Mouse (Mus musculus): ENCODE data around the gene Ctc1.
"Not testable (repeated sequence)": the region's sequence is repeated elsewhere in the genome, so short reads cannot be mapped to it uniquely, and the experiment has no call there.

Ctc1 gene

DNA sequence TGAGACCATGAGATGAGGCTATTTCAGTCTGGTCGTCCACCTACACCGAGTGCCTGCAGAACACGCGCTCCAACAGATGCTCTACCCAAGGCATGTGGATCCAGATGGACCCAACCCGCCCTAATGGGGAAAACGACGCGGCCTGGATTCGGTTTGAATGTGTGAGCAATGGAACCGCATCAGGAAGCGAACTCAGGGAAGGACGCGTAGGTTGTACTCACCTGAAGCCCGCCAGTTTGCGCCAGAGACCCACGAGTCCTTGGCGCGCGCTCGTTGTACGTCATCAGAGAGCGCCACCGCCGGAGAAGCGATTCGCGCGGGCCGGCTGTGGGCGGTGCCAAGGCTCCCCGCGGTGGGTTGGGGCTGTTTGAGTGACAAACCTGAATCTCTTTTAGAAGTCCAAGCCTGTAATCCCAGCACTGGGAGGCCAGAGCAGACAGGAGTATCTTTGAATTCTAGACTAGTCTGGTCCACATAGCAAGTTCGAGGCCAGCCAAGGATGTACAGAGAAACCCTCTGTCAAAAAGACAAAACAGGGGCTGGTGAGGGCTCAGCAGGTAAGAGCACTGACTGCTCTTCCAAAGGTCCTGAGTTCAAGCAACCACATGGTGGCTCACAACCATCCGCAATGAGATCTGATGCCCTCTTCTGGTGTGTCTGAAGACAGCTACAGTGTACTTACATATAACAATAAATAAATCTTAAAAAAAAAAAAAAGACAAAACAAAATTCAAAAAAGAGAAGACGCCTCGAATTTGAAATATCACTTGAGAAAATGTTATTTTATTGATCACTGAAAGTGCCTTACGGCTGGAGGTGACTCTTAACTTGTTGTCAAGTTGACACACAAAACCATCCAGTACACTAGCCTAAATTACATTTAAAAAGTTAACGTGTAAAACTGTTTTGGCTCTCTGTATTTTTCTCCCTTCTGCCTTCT is 7.3 kb upstream of the Ctc1 start, which contains the start of gene Pfas:
Gene Pfas (minus strand): TSS at position 279 of the 940 bp plus-strand sequence.
- DNase-seq, result peak; percentile 96

- no peak for DNase-seq
Measured at GRCm38 (mm10) chr11:69009508-69009907, 6.2 kb upstream of the Ctc1 start.

- DNase-seq, result no peak
Measured at GRCm38 (mm10) chr11:69010400-69011323, 5.0 kb upstream of the Ctc1 start.

GRCm38 (mm10) chr11:69011445-69011844 is 4.3 kb upstream of the Ctc1 start:
- DNase-seq, result not testable (repeated sequence)

DNA sequence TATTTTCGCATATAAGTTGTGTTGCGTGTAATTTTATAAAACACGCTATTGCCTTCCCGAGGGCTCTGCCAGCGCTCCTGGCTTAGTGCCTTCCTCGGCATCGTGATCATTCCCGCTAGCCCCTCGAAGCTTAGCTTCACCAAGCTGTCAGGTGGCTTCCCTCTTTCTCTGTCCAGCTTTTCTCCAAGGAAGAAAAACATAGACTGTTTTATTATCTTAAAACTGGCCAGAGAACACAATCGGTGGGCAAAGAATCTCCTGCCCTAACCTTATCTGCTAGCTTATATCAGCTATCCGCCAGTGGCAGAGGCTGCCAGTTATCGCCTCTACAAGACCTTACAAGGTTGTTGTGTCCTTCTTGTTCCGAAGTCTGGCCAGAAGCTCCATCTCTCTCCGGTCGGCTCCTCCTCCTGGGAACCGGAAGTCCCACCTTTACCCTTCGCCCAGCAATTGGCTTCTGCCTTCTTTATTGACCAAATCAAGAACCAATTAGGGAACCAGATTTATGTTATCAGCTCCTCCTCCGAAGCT is 3.6 kb upstream of the Ctc1 start:
- peak; percentile 75 for DNase-seq

DNA sequence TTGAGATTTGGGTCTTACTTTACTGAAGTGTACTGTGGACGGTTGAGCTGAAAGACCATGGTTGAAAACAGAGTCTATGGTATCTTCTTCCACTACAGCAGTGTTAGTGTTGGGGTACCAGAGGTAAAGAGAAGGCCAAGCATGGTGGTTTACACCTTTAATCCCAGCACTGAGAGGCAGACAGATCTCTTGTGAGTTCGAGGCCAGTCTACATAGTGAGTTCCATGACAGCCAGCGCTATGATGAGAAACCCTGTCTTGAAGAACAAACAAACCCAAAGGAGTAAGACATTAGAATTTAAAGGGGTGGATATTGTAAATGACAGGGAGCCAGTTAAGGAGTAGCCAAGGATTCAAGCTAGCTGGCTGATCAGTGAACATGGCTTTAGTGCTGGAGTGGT is 1.0 kb downstream of the Ctc1 start:
- no peak for DNase-seq

DNA sequence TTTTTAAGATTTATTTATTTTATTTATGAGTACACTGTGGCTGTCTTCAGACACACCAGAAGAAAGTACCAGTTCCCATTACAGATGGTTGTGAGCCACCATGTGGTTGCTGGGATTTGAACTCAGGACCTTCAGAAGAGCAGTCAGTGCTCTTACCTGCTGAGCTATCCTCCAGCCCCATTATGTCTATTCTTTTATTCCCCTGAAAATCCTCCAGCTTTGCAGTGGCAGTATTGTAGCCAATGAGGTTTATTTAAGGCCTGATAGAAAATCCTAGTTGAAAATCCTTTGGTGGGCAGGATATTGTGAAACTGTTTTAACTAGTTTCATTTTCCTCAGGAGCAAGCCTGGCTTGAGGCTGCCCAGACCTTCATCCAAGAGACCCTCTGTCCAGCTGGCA is 5.0 kb downstream of the Ctc1 start:
- no peak for DNase-seq

DNA sequence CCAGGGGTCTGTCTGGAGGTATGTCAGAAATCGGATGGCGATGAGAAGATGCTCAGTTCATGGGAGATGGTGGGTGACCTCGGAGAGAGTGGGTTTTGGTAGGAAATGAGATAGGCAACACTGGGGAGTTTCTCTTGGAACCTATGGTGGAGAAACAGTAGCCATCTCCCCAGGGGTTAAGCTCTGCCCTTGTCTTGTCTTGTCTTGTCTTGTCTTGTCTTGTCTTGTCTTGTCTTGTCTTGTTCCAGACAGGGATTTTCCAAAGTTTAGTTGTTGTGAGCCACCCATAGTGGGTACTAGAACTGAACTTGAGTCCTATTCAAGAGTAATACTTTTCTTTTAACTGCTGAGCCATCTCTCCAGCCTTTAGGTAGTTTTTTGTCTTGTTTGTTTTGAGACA is 10.9 kb downstream of the Ctc1 start:
- DNase-seq, result no peak

- DNase-seq, result no peak
Measured at GRCm38 (mm10) chr11:69028805-69029204, 13.1 kb downstream of the Ctc1 start.

DNA sequence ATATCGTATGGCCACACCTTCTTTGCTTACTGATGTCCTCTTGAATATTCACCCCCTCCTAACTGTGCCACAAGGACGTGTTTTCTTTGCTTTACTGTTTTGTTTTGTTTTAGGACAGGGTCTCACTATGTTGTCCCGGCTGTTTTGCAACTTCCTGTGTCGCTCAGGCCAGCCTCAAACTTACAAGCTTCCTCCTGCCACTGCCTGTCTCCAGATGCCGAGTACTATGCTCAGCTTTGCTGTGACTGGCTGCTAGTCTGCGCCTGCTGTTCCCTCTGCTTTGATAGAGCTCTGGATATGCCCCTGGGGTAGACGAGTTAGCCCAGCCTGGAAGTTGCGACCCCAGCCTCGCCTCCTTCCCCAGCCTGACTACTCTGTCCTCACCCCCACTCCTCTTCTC is 17.8 kb downstream of the Ctc1 start:
- no peak for DNase-seq

DNA sequence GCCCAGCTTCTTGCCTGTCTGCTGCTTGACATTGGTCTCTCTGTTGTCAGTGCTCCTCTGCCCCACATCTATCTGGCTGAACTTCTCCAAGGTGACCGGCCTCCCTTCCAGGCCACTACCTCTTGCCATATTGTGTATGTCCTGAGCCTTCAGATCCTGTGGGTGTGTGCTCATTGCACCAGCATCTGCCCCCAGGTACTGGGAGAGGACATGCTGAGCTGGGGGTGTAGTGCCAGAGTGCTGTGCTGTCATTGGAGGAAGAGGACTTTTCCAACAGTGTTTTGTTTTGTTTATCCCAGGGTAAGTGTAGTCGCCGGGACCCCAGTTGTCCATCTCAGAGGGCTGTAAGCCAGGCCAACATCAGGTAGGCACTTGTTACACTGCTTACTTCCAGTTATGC is 18.9 kb downstream of the Ctc1 start:
- no peak for DNase-seq

DNA sequence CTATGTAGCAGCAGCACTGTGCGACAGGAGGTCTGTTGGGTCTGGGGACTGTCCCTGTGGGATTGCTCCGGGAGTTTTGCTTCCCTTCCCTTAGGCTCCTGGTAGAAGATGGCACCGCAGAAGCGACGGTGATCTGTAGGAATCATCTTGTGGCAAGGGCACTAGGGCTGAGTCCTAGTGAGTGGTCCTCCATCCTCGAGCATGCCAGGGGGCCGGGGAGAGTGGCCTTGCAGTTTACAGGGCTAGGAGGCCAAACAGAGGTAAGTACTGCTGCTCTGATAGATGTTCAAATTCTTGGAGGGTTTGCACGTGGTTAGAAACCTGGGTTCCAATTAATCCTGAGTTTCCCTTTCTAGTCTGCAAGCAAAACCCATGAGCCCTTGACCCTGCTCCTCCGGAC is 19.7 kb downstream of the Ctc1 start:
- no peak for DNase-seq

- peak; percentile 87 for DNase-seq
Measured at GRCm38 (mm10) chr11:69035849-69036248, 20.1 kb downstream of the Ctc1 start.

DNA sequence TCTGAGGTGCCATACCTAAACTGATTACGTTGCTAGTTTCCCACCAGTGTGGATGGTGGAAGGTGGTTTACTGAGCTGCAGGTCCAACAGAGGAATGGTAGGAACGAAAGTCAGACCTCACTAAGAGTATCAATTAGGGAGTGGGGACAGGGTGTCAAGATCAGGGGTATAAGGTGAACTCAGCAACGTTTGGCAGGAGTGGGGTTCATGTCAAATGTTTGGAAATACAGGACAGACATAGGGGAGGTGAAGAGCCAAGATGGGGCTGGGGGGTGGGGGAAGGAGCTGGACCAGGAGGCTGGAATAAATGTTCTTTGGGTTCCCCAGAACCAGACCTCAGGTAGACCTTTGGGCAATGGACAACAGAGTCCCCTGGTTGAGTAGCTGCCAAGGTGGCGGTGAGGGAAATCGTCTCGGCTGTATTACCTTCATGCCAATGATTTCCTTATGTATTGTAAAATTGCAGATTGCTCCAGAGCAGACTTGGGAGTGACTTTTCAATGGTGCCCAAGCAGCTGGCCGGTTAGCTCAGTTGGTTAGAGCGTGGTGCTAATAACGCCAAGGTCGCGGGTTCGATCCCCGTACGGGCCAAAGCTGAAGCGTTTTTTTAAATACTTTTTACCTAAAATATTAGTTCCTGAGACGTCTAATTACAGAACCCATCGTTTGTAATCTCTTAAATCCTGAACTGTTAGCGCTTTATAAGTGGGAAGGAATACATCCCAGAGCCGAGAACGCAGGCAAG is 20.9 kb downstream of the Ctc1 start:
- DNase-seq, result peak; percentile 72

GRCm38 (mm10) chr11:69037231-69038061 is 21.7 kb downstream of the Ctc1 start:
- DNase-seq, result peak; percentile 76

GRCm38 (mm10) chr11:69038173-69038572 is 22.5 kb downstream of the Ctc1 start:
- no peak for DNase-seq

DNA sequence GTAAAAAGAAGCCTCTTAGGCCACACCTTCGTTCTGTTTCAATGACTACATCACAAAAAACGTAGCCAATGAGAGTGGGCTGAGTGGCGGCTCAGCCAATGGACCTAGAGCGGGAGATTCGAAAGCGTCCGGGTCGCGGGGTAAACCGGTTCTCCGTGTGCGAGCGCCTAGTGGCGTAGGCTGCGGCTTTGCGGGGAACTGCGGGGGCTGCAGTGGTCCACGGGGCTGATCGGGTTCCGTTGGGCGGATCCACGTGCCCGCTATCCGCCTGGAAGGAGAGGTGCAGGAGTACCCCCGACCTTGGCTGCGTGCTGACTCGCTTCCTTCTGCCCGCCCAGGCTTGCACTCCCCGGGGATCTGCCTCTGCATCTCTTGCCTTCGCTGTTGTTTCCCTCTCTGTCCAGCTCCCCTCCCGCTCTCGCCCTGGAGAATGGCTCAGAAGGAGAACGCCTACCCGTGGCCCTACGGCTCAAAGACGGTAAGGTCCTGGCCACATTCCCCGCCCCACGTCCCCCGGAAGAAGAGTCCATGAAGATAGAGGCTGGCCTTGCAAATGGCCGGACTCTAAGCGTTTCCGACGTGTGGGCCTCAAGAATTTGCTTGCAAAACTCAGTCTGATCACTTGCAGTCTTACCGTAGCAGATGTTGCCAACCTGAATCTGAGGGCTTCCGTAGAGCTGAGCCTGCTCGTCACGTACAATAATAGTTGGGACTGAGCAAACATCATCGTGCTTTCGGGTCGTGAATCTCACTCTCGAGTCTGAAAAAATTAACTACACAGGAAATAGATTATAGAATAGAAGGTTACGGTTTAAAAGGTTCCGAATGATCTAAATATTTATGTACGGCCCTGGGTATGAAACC is 30.1 kb downstream of the Ctc1 start, which contains the start of gene Aurkb:
Gene Aurkb (plus strand): TSS at position 117 of the 864 bp plus-strand sequence.
- peak; percentile 88 for DNase-seq

- DNase-seq, result no peak
Measured at GRCm38 (mm10) chr11:69046395-69046774, 30.7 kb downstream of the Ctc1 start.

DNA sequence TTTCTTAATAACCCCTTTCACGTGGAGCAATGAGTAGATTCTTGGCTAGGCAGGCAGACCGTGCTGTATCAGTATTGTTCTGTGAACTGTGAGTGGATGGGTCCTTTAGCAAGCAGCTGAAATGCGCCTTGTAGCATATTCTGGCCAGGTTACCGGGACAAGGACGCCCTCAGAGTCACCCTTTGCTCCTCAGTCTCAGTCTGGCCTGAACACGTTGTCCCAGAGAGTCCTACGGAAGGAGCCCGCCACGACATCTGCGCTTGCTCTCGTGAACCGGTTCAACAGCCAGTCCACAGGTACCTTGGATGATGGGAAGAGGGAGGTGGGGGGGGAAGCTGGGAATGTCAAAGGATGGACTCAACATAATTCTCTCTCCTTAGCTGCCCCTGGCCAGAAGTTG is 31.9 kb downstream of the Ctc1 start:
- DNase-seq, result no peak

GRCm38 (mm10) chr11:69048151-69048550 is 32.4 kb downstream of the Ctc1 start:
- DNase-seq, result no peak

- no peak for DNase-seq
Measured at GRCm38 (mm10) chr11:69050748-69051147, 35.0 kb downstream of the Ctc1 start.

Data from right cerebral cortex, postnatal 14 days (tissue).